Mouse (Mus musculus) erythroblast, adult 5-6 weeks (primary cell): ENCODE measurements around the gene Hddc2. TPM values are rescaled to one million over a fixed set of nuclear protein-coding genes. Genes with fewer than 3 reads are reported as not detected.

Experiments
- ATAC-seq: replicated peaks from 2 replicates; pipeline ENCODE4 v1.8.0; 2016; ENCODE audit warnings: moderate number of reproducible peaks, mild to moderate bottlenecking, moderate TSS enrichment, inconsistent platforms; ENCODE audit not compliant: poor library complexity, low FRiP score, severe bottlenecking
- total RNA-seq, 2 experiments: library from RNA; stranded (forward) in 1 of 2; stranded (reverse) in 1 of 2; fragments of 150-400 nt in 1 of 2; fragments of 200-764, 138-1000 nt in 1 of 2; gene quantifications; 2 replicates each; pipeline versions ENCODE4 v1.2.3 to v1.2.4; 2015 to 2017; ENCODE audit warnings: low replicate concordance in 2 of 2

The Hddc2 gene
- total RNA-seq (2015; ENCODE audit: low replicate concordance) (5.4 and 19.8 TPM in 2 replicates), total RNA-seq (2017; ENCODE audit: low replicate concordance) (6.6 and 9.2 TPM in 2 replicates)

DNA sequence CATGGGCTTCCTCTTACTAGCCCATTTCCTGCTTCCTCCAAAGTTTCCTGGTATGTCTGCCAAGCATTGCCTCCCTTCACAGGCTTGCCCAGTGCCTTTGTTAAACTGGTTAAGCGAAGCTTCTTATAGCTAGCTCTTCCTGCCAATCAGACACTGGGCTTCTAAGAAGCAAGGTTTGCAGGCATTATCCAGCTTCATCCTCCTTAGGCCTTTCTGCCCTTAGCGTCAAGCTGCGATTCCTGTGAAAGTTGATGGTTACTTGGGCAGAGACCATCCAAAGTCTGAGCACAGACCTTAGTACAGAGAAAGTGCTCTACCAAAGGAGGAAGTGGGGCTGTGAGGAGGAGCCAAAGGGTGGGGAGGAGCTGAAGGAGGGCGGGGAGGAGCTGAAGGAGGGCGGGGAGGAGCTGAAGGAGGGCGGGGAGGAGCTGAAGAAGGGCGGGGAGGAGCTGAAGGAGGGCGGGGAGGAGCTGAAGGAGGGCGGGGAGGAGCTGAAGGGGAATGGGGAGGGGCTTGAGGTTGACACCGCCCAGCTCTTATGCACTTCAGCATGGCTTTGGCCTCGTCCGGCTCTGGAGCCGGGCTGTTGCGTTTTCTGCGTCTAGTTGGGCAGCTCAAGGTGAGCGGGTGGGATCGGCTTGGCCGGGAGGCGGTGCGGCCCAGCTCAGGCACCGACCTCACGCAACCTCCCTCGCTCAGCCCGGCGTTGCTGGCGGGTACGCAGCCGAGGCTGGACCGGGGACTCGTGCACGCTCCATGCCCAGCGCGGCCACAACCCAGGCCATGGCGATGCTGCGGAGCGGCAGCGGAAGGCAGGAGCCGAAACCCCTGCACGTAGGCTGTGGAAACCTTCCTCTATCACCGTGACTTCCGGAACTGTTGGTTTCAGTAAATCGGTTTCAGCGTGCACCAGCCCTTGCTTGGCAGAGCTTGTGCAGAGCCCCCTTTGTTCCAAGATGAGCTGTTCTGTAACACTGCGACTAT, at the start of gene Hddc2:
Hddc2 (plus strand) TSS at position 519 of the 984 bp plus-strand sequence.
- peak; percentile 87 for ATAC-seq

- ATAC-seq, result no peak
Observed at GRCm38 (mm10) chr10:31272738-31273137, 40.4 kb upstream of the Hddc2 start.

- no peak for ATAC-seq
Observed at GRCm38 (mm10) chr10:31273171-31273570, 40.0 kb upstream of the Hddc2 start.

DNA sequence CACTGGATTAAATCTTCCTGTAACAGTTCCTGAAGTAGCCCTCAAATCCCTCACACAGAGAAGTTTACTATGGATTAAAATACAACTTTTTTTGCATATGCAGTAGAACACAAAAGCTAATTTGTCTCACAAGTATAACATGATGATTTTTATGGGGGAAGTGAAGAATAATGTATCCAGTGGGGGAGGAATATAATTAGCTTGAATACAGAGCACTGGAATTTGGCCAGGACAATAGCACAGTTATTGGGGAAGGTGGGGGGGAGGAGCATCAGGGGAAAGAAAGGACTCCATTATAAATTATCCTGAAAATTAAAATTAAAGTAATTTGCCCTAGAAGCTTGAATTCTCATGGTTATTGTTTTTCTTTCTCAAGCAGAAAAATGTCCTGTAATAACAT, 25.4 kb upstream of the Hddc2 start:
- no peak for ATAC-seq

DNA sequence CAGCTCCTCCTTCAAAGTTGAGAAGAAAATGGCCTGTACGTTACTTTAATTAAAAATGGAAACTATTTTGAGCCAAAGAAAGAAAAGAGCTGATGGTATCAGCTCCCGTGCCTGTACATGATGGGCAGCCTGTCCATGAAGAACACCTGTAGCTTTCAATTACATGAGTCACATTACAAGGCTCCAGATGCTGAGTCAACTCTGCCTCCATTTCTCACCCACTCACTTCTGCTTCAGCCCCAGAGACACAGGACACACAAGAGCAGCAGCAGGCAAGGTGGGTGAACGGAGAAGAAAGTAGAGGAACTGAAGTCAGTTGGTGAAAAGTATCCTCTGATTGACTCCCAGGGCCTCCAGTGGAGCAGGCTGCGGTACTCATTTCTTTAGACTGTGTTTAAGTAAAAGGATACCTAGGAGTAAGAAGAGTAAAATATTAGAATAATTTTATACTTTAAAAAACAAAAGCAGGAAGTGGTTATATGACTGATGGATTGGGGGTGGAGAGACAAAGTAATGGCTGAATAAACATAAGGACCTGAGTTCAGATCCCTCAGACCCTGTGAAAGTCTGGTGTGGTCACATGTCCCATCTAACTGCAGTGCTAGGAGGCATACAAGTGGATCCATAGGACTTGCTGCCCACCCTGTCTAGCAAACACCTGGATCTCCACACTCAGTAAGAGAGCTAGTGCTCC, 24.3 kb upstream of the Hddc2 start:
- ATAC-seq, result no peak

DNA sequence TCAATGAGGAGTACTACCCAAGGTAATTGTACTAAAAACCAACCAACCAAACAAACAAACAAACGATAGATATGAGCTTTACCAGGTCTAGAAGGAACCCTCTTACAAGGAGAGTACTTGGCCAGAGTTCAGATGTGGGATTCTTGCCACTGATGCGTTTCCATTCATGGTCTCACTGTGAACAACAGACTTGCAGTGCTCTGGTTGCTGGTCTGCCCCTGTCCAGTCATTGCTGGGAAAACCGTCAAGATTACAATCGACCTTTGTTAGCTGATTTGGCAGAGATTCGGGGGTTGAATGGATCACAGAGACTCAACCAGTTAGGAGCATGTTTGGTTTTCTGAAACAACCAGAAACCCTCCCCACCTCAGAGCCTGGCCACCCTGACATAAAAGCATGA, 17.5 kb upstream of the Hddc2 start:
- no peak for ATAC-seq

- no peak for ATAC-seq
Observed at GRCm38 (mm10) chr10:31296458-31296857, 16.7 kb upstream of the Hddc2 start.

GRCm38 (mm10) chr10:31297106-31297505, 16.1 kb upstream of the Hddc2 start:
- ATAC-seq, result no peak

DNA sequence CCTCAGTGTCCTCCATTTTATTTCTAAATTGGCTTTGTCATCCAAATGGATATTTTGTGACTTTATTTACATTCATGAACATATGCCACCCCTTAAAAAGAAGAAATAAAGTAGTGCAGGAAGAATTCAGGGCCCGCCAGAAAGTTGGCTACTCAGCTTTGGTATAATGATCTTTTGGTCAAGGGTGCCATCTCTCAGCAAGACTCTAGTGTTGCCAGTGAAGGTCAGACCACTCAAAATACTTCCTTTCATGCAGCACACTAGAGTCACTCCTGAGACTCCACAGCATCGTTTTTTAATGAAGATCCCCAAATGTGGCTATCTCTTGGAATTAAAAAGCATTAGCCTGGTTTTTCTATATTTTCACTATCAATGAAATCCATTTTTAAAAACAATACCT, 14.9 kb upstream of the Hddc2 start:
- ATAC-seq, result no peak

GRCm38 (mm10) chr10:31298921-31299574, 14.1 kb upstream of the Hddc2 start:
- no peak; the same call in 1 of the 2 replicates for ATAC-seq

- ATAC-seq, result no peak
Observed at GRCm38 (mm10) chr10:31300292-31300691, 12.9 kb upstream of the Hddc2 start.

GRCm38 (mm10) chr10:31303446-31303845, 9.7 kb upstream of the Hddc2 start:
- no peak for ATAC-seq

DNA sequence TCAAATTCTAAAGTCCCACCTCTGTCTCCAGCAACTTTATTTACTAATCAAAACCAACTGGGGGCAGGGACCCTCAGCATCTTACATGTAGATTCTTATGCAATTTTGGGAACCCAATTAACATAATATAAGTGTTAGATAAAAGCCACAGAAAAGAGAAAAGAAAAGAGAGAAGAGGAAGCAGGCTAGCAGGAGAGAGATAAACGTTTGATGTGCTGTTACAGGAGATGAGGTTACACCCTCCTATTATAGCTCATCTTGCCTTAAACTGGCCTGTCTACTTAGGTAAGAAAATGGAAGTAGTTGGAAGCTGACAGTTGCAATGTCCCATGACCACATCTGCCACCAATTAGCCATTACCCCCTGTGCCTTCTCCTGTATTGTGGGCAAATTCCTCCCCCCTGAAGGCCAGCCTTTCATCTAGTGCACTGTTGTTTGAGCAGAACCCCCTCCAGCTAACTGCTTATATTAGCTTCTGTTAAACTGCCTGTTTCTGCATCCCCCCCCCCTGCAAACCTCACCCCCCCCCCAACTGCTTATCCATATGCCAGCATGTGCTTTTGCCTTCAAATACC, 6.1 kb upstream of the Hddc2 start:
- no peak for ATAC-seq

GRCm38 (mm10) chr10:31318491-31318890, 5.3 kb downstream of the Hddc2 start:
- no peak for ATAC-seq

DNA sequence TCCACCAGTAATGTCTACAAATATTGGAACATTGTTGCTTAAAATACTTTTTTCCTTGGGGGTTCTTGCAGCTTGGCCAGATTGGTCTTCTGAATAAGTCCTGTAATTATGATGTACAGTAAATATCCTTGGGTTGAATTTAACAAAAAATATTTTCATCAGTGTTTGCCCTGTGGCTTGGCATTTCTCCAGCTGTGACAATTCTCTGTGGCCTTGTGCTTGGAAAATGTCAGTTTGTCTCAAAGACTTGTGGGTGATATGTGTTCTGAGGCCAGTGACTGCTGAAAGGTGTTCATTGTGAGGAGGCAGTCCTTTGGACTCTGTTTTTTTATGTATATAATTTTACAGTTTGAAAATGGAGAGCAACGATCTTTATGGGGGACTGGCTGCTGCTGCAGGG, 16.3 kb downstream of the Hddc2 start:
- no peak for ATAC-seq

DNA sequence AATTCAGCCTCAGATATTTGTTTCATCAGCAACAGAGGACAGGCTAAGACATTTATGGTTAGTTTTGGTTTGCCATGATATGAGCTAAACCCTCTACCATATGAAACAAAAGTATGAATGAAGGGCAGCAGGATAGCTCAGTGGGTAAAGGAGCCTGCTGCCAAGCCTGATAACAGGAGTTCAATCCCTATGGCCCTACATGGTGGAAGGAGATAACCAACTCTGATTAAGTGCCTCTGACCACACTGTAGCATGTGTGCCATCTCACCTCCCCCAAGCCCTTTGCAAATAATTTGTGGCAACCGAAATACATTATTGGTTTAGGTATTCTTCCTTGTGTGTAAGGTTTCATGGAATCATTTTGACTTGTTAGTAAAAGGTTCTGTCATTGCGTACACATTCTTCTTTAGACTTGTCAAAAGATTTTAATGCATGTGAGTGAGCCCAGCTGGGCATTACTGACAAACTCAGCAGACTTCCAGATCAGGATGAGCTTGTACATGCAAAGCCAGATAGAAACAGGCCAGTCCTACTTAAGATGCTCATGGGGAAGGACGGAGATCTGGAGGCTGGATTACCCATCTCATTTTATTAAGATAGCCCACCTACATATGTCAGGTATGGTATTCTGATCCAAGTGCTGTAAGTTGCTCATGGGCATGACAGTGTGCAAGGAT, 17.2 kb downstream of the Hddc2 start:
- no peak for ATAC-seq

DNA sequence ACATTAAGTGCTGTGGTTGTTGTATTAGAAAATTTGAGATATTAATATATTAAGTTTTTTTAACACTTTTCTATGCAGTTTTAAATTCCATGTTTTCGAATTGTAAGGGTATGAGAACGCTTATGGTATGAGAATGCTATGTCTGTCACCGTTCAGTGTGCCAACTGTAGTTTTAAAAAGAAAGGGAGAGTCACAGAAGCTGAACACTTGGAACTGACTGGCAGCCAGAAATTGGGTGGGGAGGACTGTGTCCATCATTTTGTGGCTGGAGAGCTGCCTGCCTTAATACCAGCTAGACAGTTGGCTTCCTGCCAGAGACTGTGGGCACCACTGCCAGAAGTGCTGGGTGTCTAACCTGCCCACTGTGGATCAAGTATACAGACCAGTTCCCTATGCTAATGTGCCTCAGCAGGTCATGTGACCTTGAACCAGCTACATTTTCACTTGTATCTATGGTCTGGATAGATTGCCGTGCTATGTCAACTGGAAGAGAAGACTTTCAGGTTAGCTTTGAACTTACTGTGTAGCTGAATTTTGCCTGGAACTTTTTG, 18.1 kb downstream of the Hddc2 start:
- ATAC-seq, result no peak

DNA sequence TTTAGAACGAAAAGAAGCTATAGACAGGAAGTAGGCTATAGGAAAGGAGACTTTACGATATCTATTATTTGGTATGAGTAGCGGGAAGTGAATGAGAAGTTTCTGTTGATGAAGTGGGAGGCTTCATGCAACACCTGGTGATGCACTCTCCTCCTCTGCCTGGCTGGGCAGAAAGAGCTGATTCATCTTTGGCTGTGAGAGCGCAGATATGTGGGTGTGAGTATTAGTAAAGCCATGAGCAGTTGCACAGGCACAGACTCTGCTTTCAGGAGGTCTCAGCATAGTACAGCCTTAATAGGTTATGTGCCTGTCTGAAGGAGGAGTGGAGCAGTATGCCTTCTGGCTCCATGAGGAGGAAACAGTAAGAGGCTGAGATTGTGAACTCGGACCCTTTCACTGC, 23.2 kb downstream of the Hddc2 start:
- ATAC-seq, result no peak

DNA sequence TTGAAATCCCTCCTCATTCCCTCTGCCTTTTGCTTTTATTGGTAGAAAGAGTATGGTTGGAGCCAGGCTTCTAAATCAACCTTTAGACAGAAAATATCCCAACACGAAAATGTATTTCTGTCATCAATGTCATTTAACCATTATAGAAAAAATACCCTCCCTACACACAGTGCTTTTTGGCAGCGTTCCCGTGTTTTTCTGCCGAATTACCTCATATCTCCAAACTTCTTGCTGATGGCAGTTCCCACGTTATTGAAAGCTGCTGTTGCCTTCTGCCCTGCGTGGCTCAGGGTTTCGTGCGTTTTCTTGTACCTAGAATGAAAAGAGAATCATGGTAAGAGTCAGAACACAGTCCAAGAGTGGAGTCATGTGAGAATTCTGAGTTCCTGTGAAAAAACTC, 33.2 kb downstream of the Hddc2 start:
- no peak for ATAC-seq
